Mouse (Mus musculus): Measurements from ENCODE around the gene Grb10.
A peak's percentile ranks its signal among the peaks of the same experiment; 100 is the strongest.

Gene Grb10

GRCm38 (mm10) chr11:12038470-12038985 is at the start of gene Grb10:
Grb10 (minus strand) TSS chr11:12038683.
- no peak for DNase-seq

- DNase-seq = no peak
Observed at GRCm38 (mm10) chr11:12081638-12082037, 43.2 kb upstream of the Grb10 start.

GRCm38 (mm10) chr11:12079231-12079630 is 40.7 kb upstream of the Grb10 start:
- DNase-seq = no peak

GRCm38 (mm10) chr11:12075449-12075848 is 37.0 kb upstream of the Grb10 start:
- DNase-seq = no peak

GRCm38 (mm10) chr11:12073394-12074226 is 35.1 kb upstream of the Grb10 start:
- no peak for DNase-seq

GRCm38 (mm10) chr11:12072322-12072721 is 33.8 kb upstream of the Grb10 start:
- no peak for DNase-seq

- DNase-seq = no peak
Observed at GRCm38 (mm10) chr11:12059005-12059404, 20.5 kb upstream of the Grb10 start.

- peak; percentile 38 for DNase-seq
Observed at GRCm38 (mm10) chr11:12048547-12049327, 10.3 kb upstream of the Grb10 start.

GRCm38 (mm10) chr11:12048135-12048534 is 9.7 kb upstream of the Grb10 start:
- no peak for DNase-seq

GRCm38 (mm10) chr11:12044245-12044644 is 5.8 kb upstream of the Grb10 start:
- DNase-seq = no peak

GRCm38 (mm10) chr11:12041787-12042186 is 3.3 kb upstream of the Grb10 start:
- DNase-seq = no peak

GRCm38 (mm10) chr11:12041379-12041778 is 2.9 kb upstream of the Grb10 start:
- DNase-seq = no peak

- no peak for DNase-seq
Observed at GRCm38 (mm10) chr11:12040391-12040790, 1.9 kb upstream of the Grb10 start.

GRCm38 (mm10) chr11:12039748-12040147 is 1.3 kb upstream of the Grb10 start:
- DNase-seq = no peak

GRCm38 (mm10) chr11:12039098-12039497 is 615 bp upstream of the Grb10 start:
- no peak for DNase-seq

- DNase-seq = no peak
Observed at GRCm38 (mm10) chr11:12037689-12038469, 604 bp downstream of the Grb10 start.

- peak; percentile 6 for DNase-seq
Observed at GRCm38 (mm10) chr11:12037075-12037686, 1.3 kb downstream of the Grb10 start.

GRCm38 (mm10) chr11:12035916-12036910 is 2.3 kb downstream of the Grb10 start:
- DNase-seq = no peak

- DNase-seq = no peak
Observed at GRCm38 (mm10) chr11:12035324-12035723, 3.2 kb downstream of the Grb10 start.

GRCm38 (mm10) chr11:12034781-12035180 is 3.7 kb downstream of the Grb10 start:
- DNase-seq = no peak

GRCm38 (mm10) chr11:12034371-12034770 is 4.1 kb downstream of the Grb10 start:
- no peak for DNase-seq

Data from right cerebral cortex, postnatal 14 days (tissue).